Mouse (Mus musculus): ENCODE results near the gene Kprp.
"Not testable (repeated sequence)": the region's sequence is repeated elsewhere in the genome, so short reads cannot be mapped to it uniquely, and the experiment has no call there.

Kprp gene

GRCm38 (mm10) chr3:92827108-92827507 is at the start of gene Kprp:
Gene Kprp, minus strand, starts transcription at chr3:92827247.
- no peak for DNase-seq (ENCODE audit: low spot score)

DNA sequence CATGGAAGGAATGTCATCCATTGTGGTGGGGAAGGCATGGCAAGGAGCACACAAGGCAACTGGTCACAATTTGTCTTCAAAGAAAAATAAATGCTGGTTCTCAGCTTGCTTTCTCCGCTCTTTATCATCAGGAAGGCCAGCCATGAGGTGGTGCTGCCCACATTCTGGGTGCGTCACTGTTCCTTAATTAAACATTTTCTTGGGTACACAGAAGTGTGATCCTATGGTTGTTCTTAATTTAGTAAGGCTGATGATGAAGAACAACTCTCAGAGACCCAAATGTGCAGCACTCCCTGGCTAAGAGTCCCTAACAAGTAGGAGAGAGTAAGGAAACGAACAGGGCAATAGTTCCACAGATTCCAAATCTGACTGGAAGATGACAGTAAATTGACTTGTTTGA is 47.1 kb upstream of the Kprp start:
- no peak for DNase-seq (ENCODE audit: low spot score)

DNA sequence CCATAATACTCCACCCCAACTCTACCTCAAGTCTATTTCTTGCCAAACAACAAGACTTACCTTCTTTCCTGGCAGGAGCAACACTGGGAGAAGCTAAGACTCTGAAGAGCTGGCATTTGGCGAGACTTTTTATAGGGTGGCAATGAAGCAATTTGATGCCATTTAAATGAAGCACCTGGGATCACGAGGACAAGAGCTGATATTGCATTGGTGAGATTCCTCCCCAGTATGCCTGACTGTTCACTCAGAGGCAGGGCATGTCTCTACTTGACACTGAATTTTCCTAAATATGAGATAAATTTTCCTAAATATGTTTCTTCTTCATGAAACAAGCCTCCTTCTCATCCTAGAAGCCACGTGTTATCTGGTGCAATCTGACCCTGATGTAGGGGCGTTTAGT is 43.1 kb upstream of the Kprp start, which contains the start of gene 2310050C09Rik:
Gene 2310050C09Rik (minus strand): TSS at position 101 of the 400 bp plus-strand sequence.
- DNase-seq (ENCODE audit: low spot score): no peak

DNA sequence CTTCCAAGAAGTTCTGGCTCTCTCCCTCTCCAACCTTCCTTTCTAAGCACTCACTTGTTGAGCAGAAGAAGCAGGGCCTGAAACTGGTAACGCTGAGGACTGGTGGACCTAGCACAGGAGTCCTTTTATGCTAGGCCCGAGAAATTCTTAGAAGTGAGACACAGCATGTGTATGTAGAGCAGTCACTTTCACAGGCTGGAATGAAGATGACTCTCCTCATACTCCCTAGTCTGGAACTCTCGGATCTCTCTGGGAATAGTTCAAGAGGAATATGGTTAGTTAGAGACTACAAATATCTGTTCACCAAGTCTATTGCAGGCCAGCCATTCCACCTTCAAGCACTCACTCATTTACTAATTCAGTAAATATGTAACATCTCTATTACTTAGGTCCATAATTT is 24.1 kb upstream of the Kprp start, which contains the start of gene Lce1l:
Gene Lce1l (minus strand): TSS at position 101 of the 400 bp plus-strand sequence.
- no peak for DNase-seq (ENCODE audit: low spot score)

DNA sequence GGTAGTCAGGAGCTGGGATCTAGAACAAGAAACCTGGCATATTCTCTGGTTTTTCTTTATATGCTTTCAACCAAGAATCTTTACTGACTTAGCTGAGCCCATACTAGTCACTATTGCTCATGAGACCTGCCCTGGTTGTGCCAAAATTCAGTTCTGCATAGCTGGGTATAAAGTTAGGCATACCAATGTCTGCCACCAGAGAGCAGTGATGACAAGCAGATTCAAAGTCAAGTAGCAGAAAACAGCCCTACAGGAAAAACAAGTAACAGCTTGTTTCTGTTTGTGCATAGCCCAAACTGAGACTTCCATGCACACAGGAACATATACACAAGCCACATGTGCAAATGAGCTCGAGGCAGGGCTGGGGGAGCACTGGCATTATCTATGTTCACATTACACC is 1.2 kb downstream of the Kprp start:
- DNase-seq (ENCODE audit: low spot score): no peak

DNA sequence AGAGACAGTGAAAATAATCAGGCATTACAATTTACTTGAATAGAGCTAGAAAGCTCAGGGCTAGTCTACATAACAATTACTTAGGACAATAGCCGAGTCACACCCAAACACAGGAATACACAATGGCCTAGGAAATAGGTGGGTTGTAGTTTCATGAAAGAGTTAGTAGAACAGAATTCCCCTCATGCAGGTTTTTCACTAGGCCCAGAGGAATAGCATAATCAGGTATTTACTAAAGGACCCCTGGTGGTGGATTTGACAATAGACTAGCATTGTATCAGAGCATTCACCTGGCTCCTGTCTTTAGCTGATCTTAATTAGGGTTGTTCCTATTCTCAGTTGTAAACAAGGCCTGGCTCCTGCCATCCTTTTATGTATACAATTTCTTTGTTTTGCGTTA is 11.0 kb downstream of the Kprp start:
- not testable (repeated sequence) for DNase-seq (ENCODE audit: low spot score)

DNA sequence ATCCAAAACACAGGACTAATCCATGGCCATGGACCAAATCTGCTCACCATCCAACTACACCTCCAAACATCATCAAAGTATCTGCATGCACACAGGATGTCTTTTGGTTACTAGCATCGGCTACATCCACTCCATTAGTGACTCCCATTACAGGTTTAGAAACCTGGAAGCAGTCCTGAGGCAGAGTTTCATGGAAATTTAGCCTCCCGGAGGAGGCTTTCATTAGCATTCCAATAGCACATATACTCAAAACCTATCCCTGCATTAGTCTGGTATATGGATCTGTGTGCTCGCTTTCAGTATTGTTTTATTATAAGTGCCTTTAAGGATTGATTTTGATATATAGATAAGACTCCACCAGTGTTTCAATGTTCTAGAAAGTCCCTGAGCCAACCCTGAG is 11.5 kb downstream of the Kprp start:
- no peak for DNase-seq (ENCODE audit: low spot score)

- DNase-seq (ENCODE audit: low spot score): no peak
Observed at GRCm38 (mm10) chr3:92807791-92808190, 19.3 kb downstream of the Kprp start, which contains the start of gene Lce1k. Gene Lce1k, minus strand, starts transcription at chr3:92807891.

DNA sequence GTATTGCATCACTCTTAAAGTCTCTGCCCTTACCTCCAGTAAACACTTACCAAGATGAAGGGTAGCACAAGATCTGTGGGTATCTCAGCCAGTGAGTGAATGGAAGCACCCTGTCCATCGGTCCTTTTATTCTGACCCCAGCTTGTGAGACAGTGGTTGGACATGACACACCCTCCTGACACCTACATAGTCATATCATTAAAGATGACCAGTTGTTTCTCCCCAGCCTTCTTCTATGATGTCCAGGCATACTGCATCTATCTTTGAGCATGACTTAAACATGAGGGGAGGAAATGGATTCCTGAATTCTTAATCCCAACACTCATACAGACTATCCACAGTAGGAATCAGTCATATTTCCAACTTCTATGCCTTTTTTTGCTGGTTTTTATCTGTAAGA is 36.6 kb downstream of the Kprp start, which contains the start of gene Lce1j:
Gene Lce1j (minus strand): TSS at position 101 of the 400 bp plus-strand sequence.
- DNase-seq (ENCODE audit: low spot score): no peak

GRCm38 (mm10) chr3:92778799-92779198 is 48.2 kb downstream of the Kprp start, which contains the start of gene Lce1i:
Gene Lce1i, minus strand, starts transcription at chr3:92778899.
- DNase-seq (ENCODE audit: low spot score): no peak

Data from retina, embryonic 14.5 days (tissue).